Mouse (Mus musculus) heart, adult 2 months (tissue): ENCODE data around the gene Sugp2.

Experiments
- CTCF ChIP-seq: fragments of 200-600 bp; IDR thresholded peaks from 2 replicates; pipeline ENCODE4 v1.8.1; 2022; ENCODE audit warnings: antibody characterized with exemption, mild to moderate bottlenecking, moderate library complexity
- POLR2A ChIP-seq: fragments of 200-500 bp; IDR thresholded peaks from 2 replicates; pipeline ENCODE4 v1.6.1; 2011; ENCODE audit warnings: mild to moderate bottlenecking, low read depth, low read length, control low read depth; ENCODE audit not compliant: insufficient read depth

DNA sequence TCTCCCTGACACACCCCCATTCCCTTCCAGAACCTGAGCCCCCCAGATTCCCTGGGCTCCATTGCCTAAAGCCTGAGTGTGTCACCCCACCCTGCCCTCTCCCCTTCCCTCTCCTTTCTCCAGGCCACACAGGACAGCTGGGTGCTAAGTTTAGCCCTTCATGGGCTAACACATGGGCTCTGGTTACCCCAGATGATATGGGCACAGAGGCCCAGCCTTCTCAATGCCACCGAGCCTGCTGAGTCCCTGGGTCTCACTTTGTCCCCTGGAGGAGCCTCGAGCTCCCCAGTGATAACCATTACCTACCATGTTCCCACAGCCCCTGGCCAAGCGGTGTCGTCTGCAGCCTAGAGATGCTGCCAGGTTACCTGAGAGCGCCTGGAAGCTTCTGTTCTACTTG is 83.8 kb downstream of the Sugp2 start:
- TF ChIP-seq POLR2A (no peak), CTCF (no peak)
